Mouse (Mus musculus) midbrain, embryonic 11.5 days (tissue): ENCODE results near the gene Itga5. TPM values are rescaled to one million over a fixed set of nuclear protein-coding genes. Genes with fewer than 3 reads are reported as not detected.

ENCODE experiments used
- ATAC-seq: fragments of 200-750 bp; cut with Nextera tagmentation; 2 replicates; pipeline ENCODE4 v1.8.0; 2017; ENCODE audit warnings: moderate TSS enrichment, moderate library complexity; ENCODE audit not compliant: low FRiP score
- DNase-seq: peaks from one replicate; pipeline ENCODE4 v3.0.0; 2015; ENCODE audit warnings: low spot score; ENCODE audit errors: missing footprints
- H3K27ac ChIP-seq: fragments of 300-500 bp; sonication (generic); 2 replicates; pipeline ENCODE4 v1.5.1; 2014; ENCODE audit warnings: low read depth, low read length
- H3K27me3 ChIP-seq: fragments of 300-500 bp; sonication (generic); 2 replicates; pipeline ENCODE4 v1.6.1; 2014; ENCODE audit warnings: mild to moderate bottlenecking, low read length, moderate library complexity, mixed read lengths; ENCODE audit not compliant: control insufficient read depth, insufficient read depth
- H3K36me3 ChIP-seq: fragments of 300-500 bp; sonication (generic); 2 replicates; pipeline ENCODE4 v1.6.1; 2014; ENCODE audit warnings: mild to moderate bottlenecking, low read length, moderate library complexity, mixed read lengths; ENCODE audit not compliant: control insufficient read depth, insufficient read depth
- H3K4me1 ChIP-seq: fragments of 300-500 bp; sonication (generic); 2 replicates; pipeline ENCODE4 v1.6.1; 2014; ENCODE audit warnings: low read length; ENCODE audit not compliant: control insufficient read depth, insufficient read depth
- H3K4me2 ChIP-seq: fragments of 300-500 bp; sonication (generic); 2 replicates; pipeline ENCODE4 v1.6.1; 2014; ENCODE audit warnings: mild to moderate bottlenecking, moderate library complexity
- H3K4me3 ChIP-seq: fragments of 300-500 bp; sonication (generic); 2 replicates; pipeline ENCODE4 v1.5.1; 2014; ENCODE audit warnings: low read depth, low read length
- H3K9ac ChIP-seq: fragments of 300-500 bp; sonication (generic); 2 replicates; pipeline ENCODE4 v1.6.1; 2014; ENCODE audit warnings: low read length
- H3K9me3 ChIP-seq: fragments of 300-500 bp; sonication (generic); 2 replicates; pipeline ENCODE4 v1.6.1; 2016; ENCODE audit warnings: low read length; ENCODE audit not compliant: control insufficient read depth
- WGBS: fragments of 180-500 bp; shearing (Covaris S2); extraction: QIAGEN DNeasy Blood & Tissue Kit; methylation state at CpG from one replicate; pipeline ENCODE4 v1.1.7; 2014; 5-methylcytosine and 5-hydroxymethylcytosine counted together
- polyA plus RNA-seq: library from polyadenylated mRNA; unstranded; fragments of >200 nt; fragmentation: Nextera tagmentation; extraction: Ambion mirVana; gene quantifications from 2 replicates; pipeline ENCODE4 v1.2.1, GENCODE M21; 2014

Itga5 gene
- polyA plus RNA-seq, 1 experiment from 2014 or later: 18.1 TPM

- 0% methylated on average over 16 of the region's 26 CpGs for WGBS
- Histone ChIP-seq H3K27ac (peak overlapping the region; percentile 62; the same call in 1 of the 2 replicates), H3K9me3 (no peaks in the 10 kb centered on the region), H3K36me3 (no peaks in the 10 kb centered on the region), H3K9ac (peak overlapping the region; percentile 78), H3K4me3 (peak overlapping the region; percentile 78), H3K4me2 (peak overlapping the region; percentile 81), H3K27me3 (no peaks in the 10 kb centered on the region), H3K4me1 (peaks cover 19% of the 10 kb centered on the region)
- DNase-seq (no peak), ATAC-seq (peak; percentile 81; the same call in 1 of the 2 replicates)
These were observed 43.5 kb downstream of the Itga5 start for GRCm38 (mm10) chr15:103323070-103323454.

GRCm38 (mm10) chr15:103322396-103322795 is 44.2 kb downstream of the Itga5 start:
- H3K27ac ChIP-seq: no peak overlapping the region

GRCm38 (mm10) chr15:103321076-103321475 is 45.5 kb downstream of the Itga5 start:
- peaks cover 6% of the 10 kb centered on the region; the same call in 1 of the 2 replicates for H3K36me3 ChIP-seq
- no peaks in the 10 kb centered on the region for H3K9me3 ChIP-seq
- no peak overlapping the region for H3K27ac ChIP-seq
- WGBS: 60% methylated on average over 1 of the region's 1 CpGs
- peaks cover 19% of the 10 kb centered on the region for H3K4me1 ChIP-seq
- H3K9ac ChIP-seq: no peak overlapping the region
- ATAC-seq: no peak
- peak; percentile 85 for DNase-seq
- H3K27me3 ChIP-seq: no peaks in the 10 kb centered on the region
- no peak overlapping the region for H3K4me3 ChIP-seq
- H3K4me2 ChIP-seq: no peak overlapping the region

More at GRCm38 (mm10) chr15:103322396-103322795, 44.2 kb downstream of the Itga5 start:
- Histone ChIP-seq H3K9ac (peak overlapping the region; percentile 78), H3K36me3 (0 out of 2 replicates have a peak, but pooled peaks cover 2% of the 10 kb centered on the region), H3K27me3 (no peaks in the 10 kb centered on the region), H3K4me2 (peak overlapping the region; percentile 81), H3K4me1 (peaks cover 19% of the 10 kb centered on the region), H3K9me3 (no peaks in the 10 kb centered on the region), H3K4me3 (peak overlapping the region; percentile 78)
- 52% methylated on average over 4 of the region's 4 CpGs for WGBS
- ATAC-seq (no peak), DNase-seq (peak; percentile 85)

GRCm38 (mm10) chr15:103318201-103318816 is 48.3 kb downstream of the Itga5 start:
- no peak overlapping the region for H3K9ac ChIP-seq
- 82% methylated on average over 3 of the region's 3 CpGs for WGBS
- no peak for ATAC-seq
- H3K4me1 ChIP-seq: peaks cover 31% of the 10 kb centered on the region
- H3K4me2 ChIP-seq: no peak overlapping the region
- H3K27ac ChIP-seq: no peak overlapping the region
- H3K9me3 ChIP-seq: no peaks in the 10 kb centered on the region
- H3K4me3 ChIP-seq: no peak overlapping the region
- no peak for DNase-seq
- H3K36me3 ChIP-seq: peaks cover 7% of the 10 kb centered on the region; the same call in 1 of the 2 replicates
- H3K27me3 ChIP-seq: no peaks in the 10 kb centered on the region

GRCm38 (mm10) chr15:103317731-103318130 is 48.8 kb downstream of the Itga5 start:
- H3K9me3 ChIP-seq: no peaks in the 10 kb centered on the region
- 87% methylated on average over 8 of the region's 8 CpGs for WGBS
- H3K4me1 ChIP-seq: peaks cover 27% of the 10 kb centered on the region
- H3K27me3 ChIP-seq: no peaks in the 10 kb centered on the region
- ATAC-seq: no peak
- no peak overlapping the region for H3K4me2 ChIP-seq
- no peak overlapping the region for H3K27ac ChIP-seq
- peaks cover 7% of the 10 kb centered on the region; the same call in 1 of the 2 replicates for H3K36me3 ChIP-seq
- DNase-seq: no peak
- no peak overlapping the region for H3K4me3 ChIP-seq
- no peak overlapping the region for H3K9ac ChIP-seq

- ATAC-seq (no peak), DNase-seq (no peak)
- H3K27ac ChIP-seq: no peak overlapping the region
- no peak overlapping the region for H3K9ac ChIP-seq
- no peak overlapping the region for H3K4me3 ChIP-seq
- peaks cover 21% of the 10 kb centered on the region for H3K4me1 ChIP-seq
- H3K4me2 ChIP-seq: no peak overlapping the region
- H3K9me3 ChIP-seq: no peaks in the 10 kb centered on the region
- H3K36me3 ChIP-seq: peaks cover 7% of the 10 kb centered on the region; the same call in 1 of the 2 replicates
- H3K27me3 ChIP-seq: no peaks in the 10 kb centered on the region
These were observed 49.4 kb downstream of the Itga5 start for GRCm38 (mm10) chr15:103317120-103317519.

- Histone ChIP-seq H3K4me3 (no peak overlapping the region), H3K27me3 (no peaks in the 10 kb centered on the region), H3K27ac (no peak overlapping the region), H3K9ac (no peak overlapping the region), H3K4me2 (no peak overlapping the region), H3K36me3 (peaks cover 7% of the 10 kb centered on the region; the same call in 1 of the 2 replicates), H3K9me3 (no peaks in the 10 kb centered on the region), H3K4me1 (peaks cover 16% of the 10 kb centered on the region)
- ATAC-seq (no peak), DNase-seq (no peak)
- 93% methylated on average over 10 of the region's 10 CpGs for WGBS
These were observed 50.4 kb downstream of the Itga5 start for GRCm38 (mm10) chr15:103315979-103316776.

- 3% methylated on average over 18 of the region's 18 CpGs for WGBS
- peak overlapping the region; percentile 15 for H3K4me3 ChIP-seq
- peaks cover 7% of the 10 kb centered on the region; the same call in 1 of the 2 replicates for H3K36me3 ChIP-seq
- H3K27ac ChIP-seq: peak overlapping the region; percentile 41
- peaks cover 16% of the 10 kb centered on the region for H3K4me1 ChIP-seq
- ATAC-seq: peak; percentile 88
- H3K9me3 ChIP-seq: no peaks in the 10 kb centered on the region
- no peaks in the 10 kb centered on the region for H3K27me3 ChIP-seq
- H3K9ac ChIP-seq: peak overlapping the region; percentile 59
- peak overlapping the region; percentile 47 for H3K4me2 ChIP-seq
- DNase-seq: peak; percentile 99
These were observed 51.5 kb downstream of the Itga5 start for GRCm38 (mm10) chr15:103315011-103315502.

GRCm38 (mm10) chr15:103314181-103314580 is 52.4 kb downstream of the Itga5 start:
- Histone ChIP-seq H3K36me3 (peaks cover 7% of the 10 kb centered on the region; the same call in 1 of the 2 replicates), H3K4me3 (peak overlapping the region; percentile 15; the same call in 1 of the 2 replicates), H3K9me3 (no peaks in the 10 kb centered on the region), H3K4me1 (peaks cover 16% of the 10 kb centered on the region), H3K9ac (peak overlapping the region; percentile 59), H3K4me2 (peak overlapping the region; percentile 47), H3K27ac (no peak overlapping the region), H3K27me3 (no peaks in the 10 kb centered on the region; the same call in 1 of the 2 replicates)
- DNase-seq: no peak
- WGBS: 23% methylated on average over 21 of the region's 22 CpGs
- peak; percentile 33 for ATAC-seq
